Mouse (Mus musculus) left cerebral cortex, adult 11 months (tissue): ENCODE measurements around the gene Rcan3.
A peak's percentile ranks its signal among the peaks of the same experiment; 100 is the strongest.

Experiments
- DNase-seq: peaks from one replicate; pipeline ENCODE4 v3.0.0; 2022; ENCODE audit warnings: low spot score

Rcan3 gene

GRCm38 (mm10) chr4:135433443-135434394 is at the start of gene Rcan3:
TSS of gene Rcan3 (minus strand) at chr4:135433853.
- DNase-seq, result no peak

GRCm38 (mm10) chr4:135480370-135480769 is 46.7 kb upstream of the Rcan3 start:
- DNase-seq, result no peak

GRCm38 (mm10) chr4:135477851-135478250 is 44.2 kb upstream of the Rcan3 start:
- no peak for DNase-seq

- DNase-seq, result no peak
Measured at GRCm38 (mm10) chr4:135463406-135463805, 29.8 kb upstream of the Rcan3 start.

GRCm38 (mm10) chr4:135453572-135453971 is 19.9 kb upstream of the Rcan3 start:
- DNase-seq, result no peak

GRCm38 (mm10) chr4:135453164-135453563 is 19.5 kb upstream of the Rcan3 start:
- DNase-seq, result no peak

- no peak for DNase-seq
Measured at GRCm38 (mm10) chr4:135451360-135452015, 17.8 kb upstream of the Rcan3 start.

- no peak for DNase-seq
Measured at GRCm38 (mm10) chr4:135442473-135442872, 8.8 kb upstream of the Rcan3 start.

- no peak for DNase-seq
Measured at GRCm38 (mm10) chr4:135439904-135440522, 6.4 kb upstream of the Rcan3 start.

- DNase-seq, result no peak
Measured at GRCm38 (mm10) chr4:135439188-135439647, 5.6 kb upstream of the Rcan3 start.

- DNase-seq, result no peak
Measured at GRCm38 (mm10) chr4:135437924-135438323, 4.3 kb upstream of the Rcan3 start.

- no peak for DNase-seq
Measured at GRCm38 (mm10) chr4:135436291-135436690, 2.6 kb upstream of the Rcan3 start.

- no peak for DNase-seq
Measured at GRCm38 (mm10) chr4:135434395-135434789, 739 bp upstream of the Rcan3 start.

GRCm38 (mm10) chr4:135433086-135433442 is 589 bp downstream of the Rcan3 start:
- no peak for DNase-seq

- no peak for DNase-seq
Measured at GRCm38 (mm10) chr4:135429990-135430760, 3.5 kb downstream of the Rcan3 start.

- DNase-seq, result no peak
Measured at GRCm38 (mm10) chr4:135429383-135429782, 4.3 kb downstream of the Rcan3 start.

GRCm38 (mm10) chr4:135426587-135426986 is 7.1 kb downstream of the Rcan3 start:
- no peak for DNase-seq

- peak; percentile 51 for DNase-seq
Measured at GRCm38 (mm10) chr4:135425625-135426024, 8.0 kb downstream of the Rcan3 start.

GRCm38 (mm10) chr4:135420961-135421360 is 12.7 kb downstream of the Rcan3 start:
- DNase-seq, result no peak

- DNase-seq, result no peak
Measured at GRCm38 (mm10) chr4:135420416-135420815, 13.2 kb downstream of the Rcan3 start.

- DNase-seq, result no peak
Measured at GRCm38 (mm10) chr4:135419996-135420395, 13.7 kb downstream of the Rcan3 start.

GRCm38 (mm10) chr4:135416367-135416766 is 17.3 kb downstream of the Rcan3 start:
- no peak for DNase-seq
